Mouse (Mus musculus): ENCODE data around the gene Pde9a. TPM values are rescaled to one million over a fixed set of nuclear protein-coding genes. Genes with fewer than 3 reads are reported as not detected.

The Pde9a gene
- total RNA-seq, 2 experiments from 2014 or later = 4.7 to 5.8 TPM

- no peak for DNase-seq
Observed at GRCm38 (mm10) chr17:31519344-31519945, 133.4 kb downstream of the Pde9a start.

GRCm38 (mm10) chr17:31519946-31520838, 134.2 kb downstream of the Pde9a start, which contains the start of the genes Wdr4 and Ndufv3:
Wdr4 (minus strand) TSS chr17:31519980.
Ndufv3 (plus strand) TSS chr17:31520115.
- DNase-seq = peak; percentile 99

- DNase-seq = peak; percentile 66
Observed at GRCm38 (mm10) chr17:31520895-31521294, 134.9 kb downstream of the Pde9a start.

DNA sequence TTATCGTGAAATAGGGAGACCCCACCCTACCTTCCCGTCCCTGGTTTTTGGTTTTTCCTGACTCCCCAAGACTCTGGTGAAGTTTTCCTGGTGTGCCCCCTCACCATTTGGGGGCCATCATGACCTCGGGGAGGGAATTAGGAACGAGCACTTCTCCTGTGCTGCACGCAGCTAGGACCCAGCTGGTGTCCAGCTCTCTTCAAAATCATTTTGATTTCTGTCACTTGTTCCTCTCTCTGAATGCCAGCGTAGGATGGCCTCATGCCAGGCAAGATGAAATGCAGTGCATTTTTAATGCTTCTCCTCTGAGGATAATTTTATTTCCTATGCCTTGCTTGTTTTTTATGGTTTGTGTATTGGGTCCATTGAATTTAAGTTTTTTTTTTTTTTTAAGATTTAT, 135.9 kb downstream of the Pde9a start:
- no peak for DNase-seq

- DNase-seq = no peak
Observed at GRCm38 (mm10) chr17:31525114-31525513, 139.1 kb downstream of the Pde9a start.

DNA sequence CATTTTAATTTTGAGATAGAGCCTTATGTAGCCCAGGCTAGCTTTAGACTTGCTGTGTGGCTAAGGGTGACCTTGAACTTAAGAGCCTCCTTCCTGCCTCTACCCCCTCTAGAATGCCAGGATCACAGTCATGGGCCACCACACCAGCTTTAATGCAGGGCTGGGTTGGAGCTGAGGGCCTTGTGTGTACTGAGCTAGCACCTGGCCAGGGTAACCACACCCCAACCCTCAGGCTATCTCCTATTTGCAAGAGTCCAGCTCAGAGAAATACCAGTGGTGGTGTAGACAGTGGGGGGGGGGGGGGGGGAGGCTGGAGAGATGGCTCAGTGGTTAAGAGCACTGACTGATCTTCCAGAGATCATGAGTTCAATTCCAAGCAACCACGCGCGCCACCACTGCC, 139.8 kb downstream of the Pde9a start:
- no peak for DNase-seq

Other genes with a start within 250 kb of the Pde9a start
- gene Tff2, start 241.9 kb upstream of the Pde9a start, total RNA-seq (2021) = not detected
- gene Tff1, start 220.9 kb upstream of the Pde9a start, total RNA-seq (2021) = not detected
- gene Tmprss3, start 187.2 kb upstream of the Pde9a start, total RNA-seq (2021) = under 1 TPM in 1 of 2 experiments, not detected in 1; 0.29 TPM
- not detected for gene Ubash3a, start 178.3 kb upstream of the Pde9a start, total RNA-seq (2021)
- 1 to 10 TPM; 8.5 to 9.1 TPM for gene Rsph1, start 108.8 kb upstream of the Pde9a start, total RNA-seq (2021)
- 1 to 10 TPM; 2.4 to 2.6 TPM for gene Slc37a1, start 99.4 kb upstream of the Pde9a start, total RNA-seq (2021)
- gene Wdr4, start 133.8 kb downstream of the Pde9a start, total RNA-seq (2021) = 10 to 100 TPM in 1 of 2 experiments, 1 to 10 TPM in 1; 8.9 to 11.0 TPM
- gene Ndufv3, start 133.9 kb downstream of the Pde9a start, total RNA-seq (2021) = 100 to 1,000 TPM; 426 to 454 TPM
- 10 to 100 TPM; 11.1 to 16.8 TPM for gene Pknox1, start 178.5 kb downstream of the Pde9a start, total RNA-seq (2021)

Measured in gastrocnemius, postnatal 10 days (tissue).